Mouse (Mus musculus): ENCODE results near the gene Gstm5. TPM values are rescaled to one million over a fixed set of nuclear protein-coding genes. Genes with fewer than 3 reads are reported as not detected.

Gstm5 gene
- total and polyA plus RNA-seq, 3 experiments, result 134 to 164 TPM; not detected in 1

GRCm38 (mm10) chr3:107931670-107932069 lies 36.0 kb downstream of the Gstm5 start, which contains the start of gene Gstm7:
Gene Gstm7, minus strand, starts transcription at chr3:107931817.
- TF ChIP-seq POLR2AphosphoS5 (IDR thresholded peaks at IDR 0.05; ENCODE audit: borderline replicate concordance, low read depth, low read length), result no peak
- TF ChIP-seq TBP (IDR thresholded peaks at IDR 0.05; ENCODE audit: low read depth, low read length), result 0 out of 2 replicates have a peak, but pooled peaks have one; percentile 12
- peak; percentile 16; the same call in 1 of the 2 replicates for TF ChIP-seq ETS1 (IDR thresholded peaks at IDR 0.05; ENCODE audit: low read depth, low read length)
- peak; percentile 31 for TF ChIP-seq RAD21 (IDR thresholded peaks at IDR 0.05; ENCODE audit: low read depth, low read length)
- peak; percentile 50 for TF ChIP-seq SIN3A (IDR thresholded peaks at IDR 0.05; ENCODE audit: low read length)
- TF ChIP-seq ELF1 (IDR thresholded peaks at IDR 0.05; ENCODE audit: low read depth, low read length), result peak; percentile 20; the same call in 1 of the 2 replicates
- TF ChIP-seq HCFC1 (IDR thresholded peaks at IDR 0.05; ENCODE audit: low read depth, low read length), result peak; percentile 32; the same call in 1 of the 2 replicates
- TF ChIP-seq MEF2A (IDR thresholded peaks at IDR 0.05; ENCODE audit: extremely low read depth, insufficient replicate concordance, low read depth, low read length, poor library complexity, severe bottlenecking), result no peak
- no peak for TF ChIP-seq NRF1 (IDR thresholded peaks at IDR 0.05; ENCODE audit: insufficient read depth, low read depth, low read length, poor library complexity, severe bottlenecking)
- peak; percentile 18; the same call in 1 of the 2 replicates for TF ChIP-seq RCOR1 (IDR thresholded peaks at IDR 0.05; ENCODE audit: low read depth, low read length)
- peak; percentile 28 for TF ChIP-seq SMC3 (IDR thresholded peaks at IDR 0.05; ENCODE audit: low read depth, low read length)
- peak in 2 of 3 experiments; percentile 10 to 48; a peak in 2 of 6 replicates for TF ChIP-seq CTCF (IDR thresholded peaks at IDR 0.05 in 2 of 3, conservative IDR thresholded peaks at IDR 0.05 in 1 of 3; ENCODE audit: control insufficient read depth in 1 of 3, insufficient read depth in 1 of 3, low read depth in 2 of 3, low read length in 3 of 3, poor library complexity in 1 of 3, severe bottlenecking in 1 of 3)
- no peak for TF ChIP-seq GABPA (IDR thresholded peaks at IDR 0.05; ENCODE audit: low read depth, low read length)
- Histone ChIP-seq H3K27me3 (ENCODE audit: control insufficient read depth in 1 of 2, insufficient read depth in 2 of 2, low read length in 2 of 2) (peaks cover 0 to 1% of the 10 kb centered on the region in 2 experiments), H3K79me2 (ENCODE audit: control insufficient read depth, insufficient read depth, low read length, poor library complexity) (no peaks in the 10 kb centered on the region), H3K9ac (ENCODE audit: control insufficient read depth, low read depth, low read length, poor library complexity, severe bottlenecking) (0 out of 2 replicates have a peak within 1 kb of the TSS, but pooled peaks have one; percentile 28), H3K36me3 (ENCODE audit: control insufficient read depth in 1 of 2, insufficient read depth in 2 of 2, low read length in 2 of 2) (peaks cover 0 to 4% of the 10 kb centered on the region in 2 experiments; a peak in 2 of 4 replicates), H3K4me1 (ENCODE audit: control insufficient read depth in 1 of 2, insufficient read depth in 2 of 2, low read length in 2 of 2) (peaks cover 2 to 12% of the 10 kb centered on the region in 2 experiments; a peak in 2 of 4 replicates), H3K27ac (ENCODE audit: control insufficient read depth, low read depth, low read length) (no peak within 1 kb of the TSS), H3K4me3 (ENCODE audit: control insufficient read depth in 1 of 2, insufficient read depth in 1 of 2, low read depth in 2 of 2, low read length in 2 of 2) (peak within 1 kb of the TSS; percentile 40 to 49), H3K9me3 (replicated peaks; ENCODE audit: insufficient read depth, low read length) (no peaks in the 10 kb centered on the region)
- DNase-seq (ENCODE audit: low read depth, low spot score), result peak; percentile 96

- H3K36me3 ChIP-seq (ENCODE audit: control insufficient read depth in 1 of 2, insufficient read depth in 2 of 2, low read length in 2 of 2), result peaks cover 0 to 4% of the 10 kb centered on the region in 2 experiments; a peak in 2 of 4 replicates
- 0 out of 4 replicates have a peak overlapping the region, but pooled peaks of 1 of the 2 experiments have one; percentile 2 for H3K4me3 ChIP-seq (ENCODE audit: control insufficient read depth in 1 of 2, insufficient read depth in 1 of 2, low read depth in 2 of 2, low read length in 2 of 2)
- no peak for DNase-seq (ENCODE audit: low read depth, low spot score)
- peaks cover 0 to 1% of the 10 kb centered on the region in 2 experiments for H3K27me3 ChIP-seq (ENCODE audit: control insufficient read depth in 1 of 2, insufficient read depth in 2 of 2, low read length in 2 of 2)
- H3K4me1 ChIP-seq (ENCODE audit: control insufficient read depth in 1 of 2, insufficient read depth in 2 of 2, low read length in 2 of 2), result peaks cover 2 to 12% of the 10 kb centered on the region in 2 experiments; a peak in 2 of 4 replicates
- no peaks in the 10 kb centered on the region for H3K9me3 ChIP-seq (replicated peaks; ENCODE audit: insufficient read depth, low read length)
- H3K79me2 ChIP-seq (ENCODE audit: control insufficient read depth, insufficient read depth, low read length, poor library complexity), result no peaks in the 10 kb centered on the region
- TF ChIP-seq RCOR1 (IDR thresholded peaks at IDR 0.05; ENCODE audit: low read depth, low read length) (0 out of 2 replicates have a peak, but pooled peaks have one; percentile 2), MEF2A (IDR thresholded peaks at IDR 0.05; ENCODE audit: extremely low read depth, insufficient replicate concordance, low read depth, low read length, poor library complexity, severe bottlenecking) (no peak)
- H3K27ac ChIP-seq (ENCODE audit: control insufficient read depth, low read depth, low read length), result no peak overlapping the region
- H3K9ac ChIP-seq (ENCODE audit: control insufficient read depth, low read depth, low read length, poor library complexity, severe bottlenecking), result no peak overlapping the region
Observed at GRCm38 (mm10) chr3:107932128-107932527, 36.5 kb downstream of the Gstm5 start.

All from MEL (cell line).